28 mouse cellular contexts compared by ENCODE assay signal in the genomic region with DNA sequence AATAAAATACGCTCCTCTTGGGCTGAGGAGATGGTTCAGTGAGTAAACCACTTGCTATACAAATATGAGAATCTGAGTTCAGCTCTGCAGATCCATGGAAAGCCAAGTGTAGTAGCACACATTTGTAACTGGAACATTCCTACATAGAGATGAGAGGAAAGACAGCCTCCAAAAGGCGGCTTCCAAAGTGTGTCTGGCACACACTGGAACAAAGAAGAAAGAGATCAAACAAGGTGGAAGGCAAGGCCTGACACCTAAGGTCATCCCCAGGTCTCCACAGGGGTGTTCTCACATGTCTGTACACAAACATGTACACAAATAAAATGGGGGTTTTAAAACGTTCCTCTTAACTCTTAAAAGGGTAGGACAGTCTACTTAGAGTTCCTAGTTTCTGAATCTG.
A peak's percentile ranks its signal among the peaks of the same experiment; 100 is the strongest.
DNase-seq lines count a peak whose midpoint lies in the region; ATAC-seq and TF ChIP-seq lines count a peak whose summit lies in the region.
"Had no signal": no experiment of that assay in that cellular context is flagged by ENCODE, and none has a peak within 500 bp of the region (broad histone marks: within the 10 kb centered on the region; RNA-seq: fewer than 3 reads in every experiment).

No protein-coding gene starts in this region.

- no peak overlapping the region for H3K4me3 ChIP-seq in liver, embryonic 15.5 days (replicated peaks)
- H3K4me3 ChIP-seq in MEL (ENCODE audit: control insufficient read depth in 1 of 2, insufficient read depth in 1 of 2, low read depth in 2 of 2, low read length in 2 of 2), result no peak overlapping the region
- peak overlapping the region; percentile 50 for H3K4me3 ChIP-seq in bone marrow macrophage, adult 2 months (ENCODE audit: insufficient read depth, low read length)
- H3K4me3 ChIP-seq in macrophage (ENCODE audit: inconsistent target), result no peak overlapping the region
- H3K4me3 ChIP-seq in kidney, embryonic 16.5 days (ENCODE audit: low read length), result no peak overlapping the region
- H3K4me3 ChIP-seq: erythroblast, embryonic 14.5 days; heart, embryonic 13.5 days; hindbrain, embryonic 10.5 days; intestine, embryonic 15.5 days; limb, embryonic 10.5 days; limb, embryonic 15.5 days; stomach, embryonic 15.5 days had no signal

- no peaks in the 10 kb centered on the region; the same call in 1 of the 2 replicates for H3K4me1 ChIP-seq in liver, embryonic 15.5 days (replicated peaks)
- peaks cover 16 to 19% of the 10 kb centered on the region in 2 experiments for H3K4me1 ChIP-seq in MEL (ENCODE audit: control insufficient read depth in 1 of 2, insufficient read depth in 2 of 2, low read length in 2 of 2)
- peaks cover 35% of the 10 kb centered on the region for H3K4me1 ChIP-seq in bone marrow macrophage, adult 2 months (ENCODE audit: control insufficient read depth, insufficient read depth, low read length)
- peaks cover 18% of the 10 kb centered on the region for H3K4me1 ChIP-seq in kidney, embryonic 16.5 days (ENCODE audit: insufficient read depth, low read length)

- TF ChIP-seq EP300 in MEL (IDR thresholded peaks at IDR 0.05; ENCODE audit: low read depth in 1 of 2, low read length in 2 of 2), result no peak

- H3K9ac ChIP-seq in liver, embryonic 15.5 days, result no peak overlapping the region
- H3K9ac ChIP-seq in MEL (ENCODE audit: control insufficient read depth, low read depth, low read length, poor library complexity, severe bottlenecking), result no peak overlapping the region
- no peak overlapping the region for H3K9ac ChIP-seq in kidney, embryonic 16.5 days (replicated peaks; ENCODE audit: low read length)
- H3K9ac ChIP-seq: forebrain, postnatal 0 days; heart, embryonic 13.5 days; intestine, embryonic 15.5 days; limb, embryonic 15.5 days; lung, embryonic 14.5 days; stomach, embryonic 15.5 days had no signal

- no peak for TF ChIP-seq POLR2A in MEL (IDR thresholded peaks at IDR 0.05; ENCODE audit: control insufficient read depth in 1 of 2, insufficient read depth in 1 of 2, low read depth in 1 of 2, low read length in 2 of 2, poor library complexity in 1 of 2)
- TF ChIP-seq POLR2A in bone marrow macrophage, adult 2 months (IDR thresholded peaks at IDR 0.05; ENCODE audit: borderline replicate concordance, low read depth, low read length), result no peak

- TF ChIP-seq CTCF in MEL (IDR thresholded peaks at IDR 0.05 in 2 of 3, conservative IDR thresholded peaks at IDR 0.05 in 1 of 3; ENCODE audit: control insufficient read depth in 1 of 3, insufficient read depth in 1 of 3, low read depth in 2 of 3, low read length in 3 of 3, poor library complexity in 1 of 3, severe bottlenecking in 1 of 3), result no peak
- TF ChIP-seq CTCF in bone marrow macrophage, adult 2 months (IDR thresholded peaks at IDR 0.05; ENCODE audit: low read depth, low read length), result no peak

- no peak overlapping the region for H3K27ac ChIP-seq in liver, embryonic 15.5 days (replicated peaks)
- H3K27ac ChIP-seq in MEL (ENCODE audit: control insufficient read depth, low read depth, low read length) (peak overlapping the region; percentile 48; the same call in 1 of the 2 replicates), macrophage (peak overlapping the region; percentile 100)
- peak overlapping the region; percentile 98 for H3K27ac ChIP-seq in bone marrow macrophage, adult 2 months (ENCODE audit: insufficient read depth, low read depth, low read length)
- H3K27ac ChIP-seq in kidney, embryonic 16.5 days (ENCODE audit: low read length), result no peak overlapping the region
- H3K27ac ChIP-seq: heart, embryonic 13.5 days; hindbrain, embryonic 10.5 days; intestine, embryonic 15.5 days; kidney, postnatal 0 days; limb, embryonic 10.5 days; limb, embryonic 15.5 days; stomach, embryonic 15.5 days had no signal

- H3K79me2 ChIP-seq in MEL (ENCODE audit: control insufficient read depth, insufficient read depth, low read length, poor library complexity) (peaks cover 21% of the 10 kb centered on the region), macrophage (ENCODE audit: inconsistent target) (peaks cover 92% of the 10 kb centered on the region)

- no peaks in the 10 kb centered on the region for H3K9me3 ChIP-seq in liver, embryonic 15.5 days (replicated peaks)
- no peaks in the 10 kb centered on the region for H3K9me3 ChIP-seq in MEL (replicated peaks; ENCODE audit: insufficient read depth, low read length)
- H3K9me3 ChIP-seq in kidney, embryonic 16.5 days (ENCODE audit: low read length), result no peaks in the 10 kb centered on the region
- H3K9me3 ChIP-seq: heart, embryonic 13.5 days; hindbrain, embryonic 10.5 days; intestine, embryonic 15.5 days; limb, embryonic 10.5 days; limb, embryonic 15.5 days; stomach, embryonic 15.5 days had no signal

- H3K27me3 ChIP-seq in liver, embryonic 15.5 days, result no peaks in the 10 kb centered on the region
- H3K27me3 ChIP-seq in MEL (ENCODE audit: control insufficient read depth in 1 of 2, insufficient read depth in 2 of 2, low read length in 2 of 2), result no peaks in the 10 kb centered on the region
- H3K27me3 ChIP-seq in kidney, embryonic 16.5 days (ENCODE audit: insufficient read depth, low read length), result no peaks in the 10 kb centered on the region
- H3K27me3 ChIP-seq: heart, embryonic 13.5 days; intestine, embryonic 15.5 days; limb, embryonic 15.5 days; stomach, embryonic 15.5 days had no signal

- no peak for TF ChIP-seq RAD21 in MEL (IDR thresholded peaks at IDR 0.05; ENCODE audit: low read depth, low read length)

- ATAC-seq in liver, embryonic 15.5 days (ENCODE audit: insufficient read depth), result no peak
- ATAC-seq in kidney, embryonic 16.5 days (ENCODE audit: low FRiP score, low TSS enrichment), result no peak
- ATAC-seq: forebrain, postnatal 0 days; hindbrain, embryonic 16.5 days; intestine, embryonic 15.5 days had no signal

- no peaks in the 10 kb centered on the region for H3K36me3 ChIP-seq in liver, embryonic 15.5 days (replicated peaks)
- peaks cover 0 to 52% of the 10 kb centered on the region in 2 experiments; a peak in 2 of 4 replicates for H3K36me3 ChIP-seq in MEL (ENCODE audit: control insufficient read depth in 1 of 2, insufficient read depth in 2 of 2, low read length in 2 of 2)
- no peaks in the 10 kb centered on the region for H3K36me3 ChIP-seq in macrophage (ENCODE audit: inconsistent target)
- no peaks in the 10 kb centered on the region for H3K36me3 ChIP-seq in kidney, embryonic 16.5 days (ENCODE audit: insufficient read depth, low read length)
- H3K36me3 ChIP-seq: heart, embryonic 13.5 days; intestine, embryonic 15.5 days; limb, embryonic 10.5 days; limb, embryonic 15.5 days; stomach, embryonic 15.5 days had no signal

- H3K4me2 ChIP-seq in liver, embryonic 15.5 days, result peak overlapping the region; percentile 27; the same call in 1 of the 2 replicates
- no peak overlapping the region for H3K4me2 ChIP-seq in kidney, embryonic 16.5 days (replicated peaks; ENCODE audit: low read depth, low read length)
- H3K4me2 ChIP-seq: heart, embryonic 13.5 days; intestine, embryonic 15.5 days; limb, embryonic 15.5 days; lung, embryonic 14.5 days; stomach, embryonic 15.5 days had no signal

- WGBS in liver, embryonic 15.5 days (ENCODE audit: insufficient replicate concordance), result 32% methylated on average over 3 of the region's 3 CpGs
- WGBS in macrophage (ENCODE audit: missing documents), result 55% methylated on average over 3 of the region's 3 CpGs
- 62% methylated on average over 3 of the region's 3 CpGs for WGBS in kidney, embryonic 16.5 days

- DNase-seq in liver (no peak), MEL (ENCODE audit: low read depth, low spot score) (no peak)
- no peak for DNase-seq in lung, adult 18-20 months
- DNase-seq: adrenal gland, postnatal 14 days; B cell, adult 2 months; cerebellum, adult 2 months; cerebellum, postnatal 14 days; forebrain, postnatal 0 days; heart, postnatal 14 days; kidney, adult 2 months; kidney, postnatal 4 days; lung, embryonic 14.5 days; lung, postnatal 14 days; midbrain, embryonic 14.5 days; thymus, postnatal 25 days had no signal

TF ChIP-seq in MEL, 35 proteins besides CTCF, POLR2A, EP300 and RAD21:
- TF ChIP-seq MEF2A (IDR thresholded peaks at IDR 0.05; ENCODE audit: extremely low read depth, insufficient replicate concordance, low read depth, low read length, poor library complexity, severe bottlenecking) (no peak), SIN3A (IDR thresholded peaks at IDR 0.05; ENCODE audit: low read length) (no peak), HCFC1 (IDR thresholded peaks at IDR 0.05; ENCODE audit: low read depth, low read length) (no peak), ETS1 (IDR thresholded peaks at IDR 0.05; ENCODE audit: low read depth, low read length) (no peak), NRF1 (IDR thresholded peaks at IDR 0.05; ENCODE audit: insufficient read depth, low read depth, low read length, poor library complexity, severe bottlenecking) (no peak), JUND (IDR thresholded peaks at IDR 0.05; ENCODE audit: low read depth, low read length) (no peak), MYC (IDR thresholded peaks at IDR 0.05; ENCODE audit: low read depth, low read length) (no peak), POLR2AphosphoS2 (IDR thresholded peaks at IDR 0.05; ENCODE audit: low read length) (no peak), NELFE (IDR thresholded peaks at IDR 0.05; ENCODE audit: low read depth, low read length) (no peak), UBTF (IDR thresholded peaks at IDR 0.05; ENCODE audit: borderline replicate concordance, insufficient read depth, low read depth, low read length) (no peak), SMC3 (IDR thresholded peaks at IDR 0.05; ENCODE audit: low read depth, low read length) (no peak), GATA1 (IDR thresholded peaks at IDR 0.05; ENCODE audit: low read depth, low read length) (no peak), ELF1 (IDR thresholded peaks at IDR 0.05; ENCODE audit: low read depth, low read length) (no peak), RCOR1 (IDR thresholded peaks at IDR 0.05; ENCODE audit: low read depth, low read length) (no peak), MAX (IDR thresholded peaks at IDR 0.05; ENCODE audit: low read length) (no peak), CHD1 (IDR thresholded peaks at IDR 0.05; ENCODE audit: low read depth, low read length) (no peak), ZNF384 (IDR thresholded peaks at IDR 0.05; ENCODE audit: low read depth, low read length) (no peak)

Comparison
In these comparisons a context has a peak if more than half of its experiments do, and no peak if none do; other contexts are left out.
1. H3K27ac ChIP-seq: peak in MEL (single experiment), bone marrow macrophage, adult 2 months (single experiment) and macrophage (single experiment); none in liver, embryonic 15.5 days (single experiment) and kidney, embryonic 16.5 days (single experiment).